Mouse (Mus musculus): ENCODE results near the gene Bmpr2. TPM values are rescaled to one million over a fixed set of nuclear protein-coding genes. Genes with fewer than 3 reads are reported as not detected.
A peak's percentile ranks its signal among the peaks of the same experiment; 100 is the strongest.

The Bmpr2 gene
- polyA plus RNA-seq, 1 experiment from 2014 or later, result 17.9 TPM

DNA sequence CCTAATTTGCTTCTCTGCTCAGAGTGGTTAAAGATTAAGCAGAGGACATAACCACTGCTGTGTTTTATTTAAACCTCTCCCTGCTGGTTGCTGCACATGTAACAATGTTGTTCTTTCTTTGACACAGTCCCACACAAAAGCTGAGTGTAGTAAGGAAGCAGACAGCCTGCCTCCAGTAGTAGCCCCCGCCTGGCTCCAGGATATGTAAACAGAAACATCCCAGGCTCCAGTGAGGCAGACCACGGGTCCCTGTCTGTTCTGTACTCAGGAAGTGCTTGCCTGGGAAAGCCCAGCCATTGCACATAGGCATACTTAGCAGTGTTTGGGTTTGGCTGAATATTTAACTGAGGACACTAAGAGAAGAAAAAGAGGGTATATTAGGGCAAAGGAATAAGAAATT lies 70.5 kb downstream of the Bmpr2 start:
- ATAC-seq, result peak; percentile 93
- no peaks in the 10 kb centered on the region for H3K36me3 ChIP-seq (ENCODE audit: insufficient read depth, low read length)
- no peaks in the 10 kb centered on the region for H3K27me3 ChIP-seq (replicated peaks; ENCODE audit: insufficient read depth, low read length)
- TF ChIP-seq EP300 (IDR thresholded peaks at IDR 0.05) (peak; percentile 98), CTCF (IDR thresholded peaks at IDR 0.05) (no peak; the same call in 1 of the 2 replicates)
- no peaks in the 10 kb centered on the region; the same call in 1 of the 2 replicates for H3K4me1 ChIP-seq (ENCODE audit: insufficient read depth, low read depth, low read length)
- H3K4me2 ChIP-seq (replicated peaks; ENCODE audit: low read depth, low read length), result no peak overlapping the region
- H3K4me3 ChIP-seq (ENCODE audit: low read depth, low read length), result no peak overlapping the region
- no peaks in the 10 kb centered on the region for H3K9me3 ChIP-seq (ENCODE audit: low read length)
- no peak overlapping the region for H3K9ac ChIP-seq (replicated peaks; ENCODE audit: low read depth)
- peak; percentile 70 for DNase-seq (ENCODE audit: low spot score)
- 6% methylated on average over 2 of the region's 2 CpGs for WGBS
- H3K27ac ChIP-seq (ENCODE audit: low read length), result no peak overlapping the region

DNA sequence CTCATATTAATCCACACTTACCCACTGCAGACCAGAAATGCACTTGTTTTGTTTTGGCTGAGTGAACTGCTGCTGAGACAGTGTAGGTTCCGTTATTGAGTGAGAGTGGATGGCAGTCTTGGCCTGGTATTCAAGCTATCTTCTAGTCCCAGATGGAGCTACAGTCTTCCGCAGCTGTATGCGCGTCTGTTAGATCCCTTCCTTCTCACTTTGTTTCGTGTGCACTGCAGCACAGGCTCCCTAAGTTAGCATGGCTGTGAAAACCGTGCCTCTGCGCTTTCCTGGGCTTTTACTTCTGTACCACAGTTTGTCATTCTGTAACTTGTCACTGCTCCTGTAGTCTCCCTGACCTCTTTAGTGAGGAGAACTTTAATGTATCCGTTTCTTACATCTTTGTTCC lies 85.1 kb downstream of the Bmpr2 start:
- WGBS, result 83% methylated on average over 8 of the region's 8 CpGs
- Histone ChIP-seq H3K4me1 (ENCODE audit: insufficient read depth, low read depth, low read length) (no peaks in the 10 kb centered on the region), H3K9me3 (ENCODE audit: low read length) (no peaks in the 10 kb centered on the region), H3K27me3 (replicated peaks; ENCODE audit: insufficient read depth, low read length) (no peaks in the 10 kb centered on the region), H3K4me3 (ENCODE audit: low read depth, low read length) (no peak overlapping the region), H3K27ac (ENCODE audit: low read length) (no peak overlapping the region), H3K9ac (replicated peaks; ENCODE audit: low read depth) (no peak overlapping the region), H3K4me2 (replicated peaks; ENCODE audit: low read depth, low read length) (no peak overlapping the region), H3K36me3 (ENCODE audit: insufficient read depth, low read length) (peaks cover 11% of the 10 kb centered on the region; the same call in 1 of the 2 replicates)
- TF ChIP-seq EP300 (IDR thresholded peaks at IDR 0.05) (no peak), CTCF (IDR thresholded peaks at IDR 0.05) (no peak)
- ATAC-seq (no peak), DNase-seq (ENCODE audit: low spot score) (no peak)

GRCm38 (mm10) chr1:59859046-59859445 lies 95.8 kb downstream of the Bmpr2 start:
- Histone ChIP-seq H3K4me1 (ENCODE audit: insufficient read depth, low read depth, low read length) (no peaks in the 10 kb centered on the region), H3K27me3 (replicated peaks; ENCODE audit: insufficient read depth, low read length) (no peaks in the 10 kb centered on the region), H3K4me3 (ENCODE audit: low read depth, low read length) (no peak overlapping the region), H3K4me2 (replicated peaks; ENCODE audit: low read depth, low read length) (no peak overlapping the region), H3K9ac (replicated peaks; ENCODE audit: low read depth) (no peak overlapping the region), H3K36me3 (ENCODE audit: insufficient read depth, low read length) (peaks cover 15% of the 10 kb centered on the region), H3K9me3 (ENCODE audit: low read length) (no peaks in the 10 kb centered on the region), H3K27ac (ENCODE audit: low read length) (no peak overlapping the region)
- DNase-seq (ENCODE audit: low spot score) (no peak), ATAC-seq (no peak)
- 100% methylated on average over 1 of the region's 1 CpGs for WGBS
- TF ChIP-seq CTCF (IDR thresholded peaks at IDR 0.05) (no peak), EP300 (IDR thresholded peaks at IDR 0.05) (no peak)

GRCm38 (mm10) chr1:59862144-59862543 lies 98.9 kb downstream of the Bmpr2 start:
- Histone ChIP-seq H3K4me2 (replicated peaks; ENCODE audit: low read depth, low read length) (no peak overlapping the region), H3K9me3 (ENCODE audit: low read length) (no peaks in the 10 kb centered on the region), H3K36me3 (ENCODE audit: insufficient read depth, low read length) (peaks cover 13% of the 10 kb centered on the region), H3K4me1 (ENCODE audit: insufficient read depth, low read depth, low read length) (no peaks in the 10 kb centered on the region), H3K9ac (replicated peaks; ENCODE audit: low read depth) (no peak overlapping the region), H3K27me3 (replicated peaks; ENCODE audit: insufficient read depth, low read length) (no peaks in the 10 kb centered on the region), H3K27ac (ENCODE audit: low read length) (no peak overlapping the region), H3K4me3 (ENCODE audit: low read depth, low read length) (no peak overlapping the region)
- DNase-seq (ENCODE audit: low spot score) (no peak), ATAC-seq (no peak)
- TF ChIP-seq CTCF (IDR thresholded peaks at IDR 0.05) (no peak), EP300 (IDR thresholded peaks at IDR 0.05) (no peak)
- 52% methylated on average over 1 of the region's 1 CpGs for WGBS

- H3K9me3 ChIP-seq (ENCODE audit: low read length), result no peaks in the 10 kb centered on the region
- H3K9ac ChIP-seq (replicated peaks; ENCODE audit: low read depth), result no peak overlapping the region
- no peaks in the 10 kb centered on the region for H3K27me3 ChIP-seq (replicated peaks; ENCODE audit: insufficient read depth, low read length)
- no peak for DNase-seq (ENCODE audit: low spot score)
- no peak overlapping the region for H3K4me3 ChIP-seq (ENCODE audit: low read depth, low read length)
- no peak overlapping the region for H3K4me2 ChIP-seq (replicated peaks; ENCODE audit: low read depth, low read length)
- H3K36me3 ChIP-seq (ENCODE audit: insufficient read depth, low read length), result peaks cover 26% of the 10 kb centered on the region
- 92% methylated on average over 5 of the region's 5 CpGs for WGBS
- H3K4me1 ChIP-seq (ENCODE audit: insufficient read depth, low read depth, low read length), result no peaks in the 10 kb centered on the region
- no peak overlapping the region for H3K27ac ChIP-seq (ENCODE audit: low read length)
- TF ChIP-seq EP300 (IDR thresholded peaks at IDR 0.05) (no peak), CTCF (IDR thresholded peaks at IDR 0.05) (no peak)
- ATAC-seq, result no peak
Observed at GRCm38 (mm10) chr1:59868041-59868440, 104.8 kb downstream of the Bmpr2 start.

DNA sequence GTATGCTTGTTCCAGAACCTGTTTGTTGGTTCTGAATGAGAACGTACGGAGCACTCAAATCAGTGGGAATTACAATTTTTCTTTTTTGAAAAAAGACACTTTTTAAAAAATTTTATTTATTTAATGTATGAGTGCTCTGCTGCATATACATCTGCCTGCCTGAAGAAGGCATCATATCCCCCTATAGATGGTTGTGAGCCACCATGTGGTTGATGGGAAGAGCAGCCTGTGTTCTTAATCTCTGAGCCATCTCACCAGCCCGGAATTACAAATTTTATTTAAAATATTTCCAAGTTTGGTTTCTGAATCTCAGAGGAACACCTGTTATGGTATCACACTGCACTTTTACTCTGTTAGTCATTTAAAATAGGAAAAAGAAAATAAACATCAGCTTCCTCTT lies 110.8 kb downstream of the Bmpr2 start:
- Histone ChIP-seq H3K27ac (ENCODE audit: low read length) (no peak overlapping the region), H3K36me3 (ENCODE audit: insufficient read depth, low read length) (peaks cover 8% of the 10 kb centered on the region; the same call in 1 of the 2 replicates), H3K9me3 (ENCODE audit: low read length) (no peaks in the 10 kb centered on the region), H3K4me3 (ENCODE audit: low read depth, low read length) (no peak overlapping the region), H3K4me2 (replicated peaks; ENCODE audit: low read depth, low read length) (no peak overlapping the region), H3K4me1 (ENCODE audit: insufficient read depth, low read depth, low read length) (no peaks in the 10 kb centered on the region), H3K9ac (replicated peaks; ENCODE audit: low read depth) (no peak overlapping the region), H3K27me3 (replicated peaks; ENCODE audit: insufficient read depth, low read length) (no peaks in the 10 kb centered on the region)
- TF ChIP-seq CTCF (IDR thresholded peaks at IDR 0.05) (peak; percentile 34; the same call in 1 of the 2 replicates), EP300 (IDR thresholded peaks at IDR 0.05) (no peak)
- no peak for DNase-seq (ENCODE audit: low spot score)
- 82% methylated on average over 3 of the region's 3 CpGs for WGBS
- ATAC-seq, result no peak

DNA sequence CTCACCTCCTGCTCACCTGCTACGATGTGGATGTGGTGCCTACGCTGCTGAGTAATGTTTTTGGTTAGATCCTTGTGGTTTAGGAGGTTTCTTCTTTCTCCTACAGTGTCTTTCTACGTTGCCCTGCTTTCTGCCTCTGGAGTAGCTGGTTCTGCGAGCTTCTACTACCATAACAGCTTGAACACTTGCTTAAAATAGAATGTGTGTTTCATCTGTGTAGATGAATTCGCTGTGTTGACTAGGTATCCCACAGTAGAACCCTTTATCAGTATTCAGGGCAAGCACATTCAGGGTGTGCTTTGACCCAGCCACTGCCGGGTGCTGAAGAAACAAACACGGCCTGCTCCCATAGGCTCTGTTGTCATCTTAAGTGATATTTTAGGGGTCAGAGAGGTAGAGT lies 114.9 kb downstream of the Bmpr2 start:
- Histone ChIP-seq H3K4me1 (ENCODE audit: insufficient read depth, low read depth, low read length) (no peaks in the 10 kb centered on the region), H3K27ac (ENCODE audit: low read length) (no peak overlapping the region), H3K9me3 (ENCODE audit: low read length) (no peaks in the 10 kb centered on the region), H3K9ac (replicated peaks; ENCODE audit: low read depth) (no peak overlapping the region), H3K4me3 (ENCODE audit: low read depth, low read length) (no peak overlapping the region), H3K4me2 (replicated peaks; ENCODE audit: low read depth, low read length) (no peak overlapping the region), H3K36me3 (ENCODE audit: insufficient read depth, low read length) (no peaks in the 10 kb centered on the region; the same call in 1 of the 2 replicates), H3K27me3 (replicated peaks; ENCODE audit: insufficient read depth, low read length) (no peaks in the 10 kb centered on the region)
- TF ChIP-seq EP300 (IDR thresholded peaks at IDR 0.05), result no peak
- no peak for TF ChIP-seq CTCF (IDR thresholded peaks at IDR 0.05)
- DNase-seq (ENCODE audit: low spot score) (no peak), ATAC-seq (no peak)
- WGBS, result 85% methylated on average over 7 of the region's 7 CpGs
